Mouse (Mus musculus) liver, embryonic 15.5 days (tissue): ENCODE measurements around the gene Rhbdl2. TPM values are rescaled to one million over a fixed set of nuclear protein-coding genes. Genes with fewer than 3 reads are reported as not detected.

ENCODE experiments used
- ATAC-seq: fragments of 200-750 bp; cut with Nextera tagmentation; 2 replicates; pipeline ENCODE4 v1.8.0; 2017; ENCODE audit warnings: moderate number of reproducible peaks, mild to moderate bottlenecking, moderate library complexity; ENCODE audit not compliant: insufficient read depth
- H3K27ac ChIP-seq: fragments of 300-500 bp; sonication (generic); replicated peaks from 2 replicates; pipeline ENCODE4 v1.5.1; 2015; ENCODE audit warnings: mild to moderate bottlenecking, inconsistent platforms
- H3K27me3 ChIP-seq: fragments of 300-500 bp; sonication (generic); 2 replicates; pipeline ENCODE4 v1.6.1; 2015; ENCODE audit warnings: mild to moderate bottlenecking, inconsistent platforms
- H3K36me3 ChIP-seq: fragments of 300-500 bp; sonication (generic); replicated peaks from 2 replicates; pipeline ENCODE4 v1.6.1; 2015; ENCODE audit warnings: moderate library complexity, mild to moderate bottlenecking, inconsistent platforms
- H3K4me1 ChIP-seq: fragments of 300-500 bp; sonication (generic); replicated peaks from 2 replicates; pipeline ENCODE4 v1.6.1; 2015; ENCODE audit warnings: inconsistent platforms
- H3K4me2 ChIP-seq: fragments of 300-500 bp; sonication (generic); 2 replicates; pipeline ENCODE4 v1.6.1; 2015; ENCODE audit warnings: moderate library complexity, mild to moderate bottlenecking, inconsistent platforms
- H3K4me3 ChIP-seq: fragments of 300-500 bp; sonication (generic); replicated peaks from 2 replicates; pipeline ENCODE4 v1.5.1; 2015; ENCODE audit warnings: mild to moderate bottlenecking, inconsistent platforms
- H3K9ac ChIP-seq: fragments of 300-500 bp; sonication (generic); 2 replicates; pipeline ENCODE4 v1.6.1; 2015; ENCODE audit warnings: moderate library complexity, mild to moderate bottlenecking, inconsistent platforms
- H3K9me3 ChIP-seq: fragments of 300-500 bp; sonication (generic); replicated peaks from 2 replicates; pipeline ENCODE4 v1.6.1; 2016; ENCODE audit warnings: inconsistent platforms
- WGBS: fragments of 180-500 bp; shearing (Covaris S2); methylation state at CpG from one replicate; pipeline ENCODE4 v1.1.7; 2015; ENCODE audit warnings: mixed read lengths; ENCODE audit not compliant: insufficient replicate concordance; 5-methylcytosine and 5-hydroxymethylcytosine counted together
- polyA plus RNA-seq: library from polyadenylated mRNA; unstranded; fragments of >200 nt; fragmentation: Nextera tagmentation; extraction: Ambion mirVana; gene quantifications from 2 replicates; pipeline ENCODE4 v1.2.1, GENCODE M21; 2015

The Rhbdl2 gene
- not detected in 2 replicates for polyA plus RNA-seq

DNA sequence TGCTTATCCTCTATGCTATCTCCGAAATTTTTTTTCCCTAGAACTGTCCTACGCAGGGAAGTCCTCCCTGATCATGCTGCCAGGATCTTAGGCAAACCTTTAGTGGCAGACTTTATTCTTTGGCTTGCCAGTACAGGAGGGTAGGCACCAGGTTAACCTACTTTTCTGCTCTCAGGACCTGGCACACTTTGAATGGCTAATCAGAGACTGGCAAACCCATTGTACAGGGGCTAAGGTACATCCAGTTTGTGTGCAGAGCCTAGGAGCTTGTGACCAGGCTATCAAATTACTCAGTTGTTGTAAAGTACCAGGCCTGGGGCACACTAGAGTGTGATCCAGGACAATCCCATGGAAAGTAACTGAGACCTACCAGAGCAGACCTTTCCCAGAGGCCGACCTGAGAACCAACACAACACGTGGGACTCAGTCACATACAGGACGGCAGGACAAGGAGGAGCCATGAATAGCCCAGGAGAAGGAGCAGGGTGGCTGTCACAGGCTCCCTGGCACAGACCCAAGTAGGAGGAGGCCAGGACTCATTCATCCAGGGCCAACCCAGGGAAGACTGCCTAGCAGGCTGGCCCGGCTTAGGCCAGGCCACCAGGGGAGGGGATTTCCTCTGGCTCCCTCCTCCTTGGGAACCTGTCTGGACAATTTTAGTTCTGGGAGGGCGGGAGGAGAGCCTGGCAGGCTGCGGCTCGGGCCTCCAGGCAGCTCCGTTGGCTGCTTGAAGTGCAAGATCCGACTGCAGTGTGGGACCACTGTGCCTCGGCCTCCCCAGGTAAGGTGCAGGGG is at the start of gene Rhbdl2:
TSS of gene Rhbdl2 (plus strand) at position 684 of the 795 bp plus-strand sequence.
- no peak for ATAC-seq
- WGBS, result 41% methylated on average over 12 of the region's 12 CpGs
- Histone ChIP-seq H3K4me2 (no peak within 1 kb of the TSS), H3K4me3 (no peak within 1 kb of the TSS), H3K4me1 (no peaks in the 10 kb centered on the region), H3K9me3 (no peaks in the 10 kb centered on the region), H3K9ac (no peak within 1 kb of the TSS), H3K27ac (no peak within 1 kb of the TSS), H3K27me3 (no peaks in the 10 kb centered on the region), H3K36me3 (no peaks in the 10 kb centered on the region)

DNA sequence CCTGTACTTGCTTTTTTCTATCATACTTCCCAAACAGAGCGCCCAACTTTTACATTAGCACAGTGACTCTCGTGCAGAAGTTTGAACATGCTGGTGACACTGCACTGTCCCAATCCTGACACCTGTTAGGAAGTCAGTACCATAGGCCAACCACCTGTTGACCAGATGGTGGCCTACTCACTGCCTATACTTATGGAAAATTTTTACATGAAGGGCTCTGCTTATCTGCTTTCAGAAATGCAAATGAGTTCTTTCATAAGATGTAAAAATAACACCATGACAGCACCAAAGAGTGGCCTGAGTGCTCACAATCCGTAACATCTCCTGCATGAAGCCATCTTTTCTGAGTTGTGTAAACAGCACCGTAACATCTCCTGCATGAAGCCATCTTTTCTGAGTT is 49.0 kb upstream of the Rhbdl2 start:
- Histone ChIP-seq H3K36me3 (peaks cover 73% of the 10 kb centered on the region), H3K4me3 (no peak overlapping the region), H3K27me3 (no peaks in the 10 kb centered on the region), H3K4me2 (no peak overlapping the region), H3K9me3 (no peaks in the 10 kb centered on the region), H3K27ac (no peak overlapping the region), H3K4me1 (0 out of 2 replicates have a peak, but pooled peaks cover 6% of the 10 kb centered on the region), H3K9ac (no peak overlapping the region)
- 89% methylated on average over 4 of the region's 4 CpGs for WGBS
- no peak for ATAC-seq

DNA sequence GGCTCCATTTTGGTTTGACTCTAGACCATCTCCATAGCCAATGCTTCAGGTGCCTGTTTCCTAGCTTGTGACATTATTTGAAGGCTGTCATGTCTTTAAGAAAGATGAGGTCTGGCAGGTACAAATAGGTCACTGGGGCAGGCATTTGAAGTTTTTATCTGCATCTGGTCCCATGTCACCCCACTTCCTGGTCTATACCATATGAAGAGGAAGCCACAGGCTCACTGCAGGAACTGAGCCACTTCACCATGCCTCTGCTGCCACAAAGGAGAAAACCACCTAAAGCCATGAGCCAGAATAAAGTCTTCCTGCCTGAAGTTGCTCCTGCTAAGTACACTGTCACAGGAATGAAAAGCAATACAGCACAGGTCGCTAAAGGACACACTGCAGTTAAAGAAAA is 44.8 kb upstream of the Rhbdl2 start:
- Histone ChIP-seq H3K4me2 (no peak overlapping the region), H3K9me3 (no peaks in the 10 kb centered on the region), H3K9ac (no peak overlapping the region), H3K27ac (no peak overlapping the region), H3K4me3 (no peak overlapping the region), H3K27me3 (no peaks in the 10 kb centered on the region), H3K4me1 (peaks cover 23% of the 10 kb centered on the region; the same call in 1 of the 2 replicates), H3K36me3 (peaks cover 47% of the 10 kb centered on the region)
- 34% methylated on average over 1 of the region's 1 CpGs for WGBS
- no peak for ATAC-seq

DNA sequence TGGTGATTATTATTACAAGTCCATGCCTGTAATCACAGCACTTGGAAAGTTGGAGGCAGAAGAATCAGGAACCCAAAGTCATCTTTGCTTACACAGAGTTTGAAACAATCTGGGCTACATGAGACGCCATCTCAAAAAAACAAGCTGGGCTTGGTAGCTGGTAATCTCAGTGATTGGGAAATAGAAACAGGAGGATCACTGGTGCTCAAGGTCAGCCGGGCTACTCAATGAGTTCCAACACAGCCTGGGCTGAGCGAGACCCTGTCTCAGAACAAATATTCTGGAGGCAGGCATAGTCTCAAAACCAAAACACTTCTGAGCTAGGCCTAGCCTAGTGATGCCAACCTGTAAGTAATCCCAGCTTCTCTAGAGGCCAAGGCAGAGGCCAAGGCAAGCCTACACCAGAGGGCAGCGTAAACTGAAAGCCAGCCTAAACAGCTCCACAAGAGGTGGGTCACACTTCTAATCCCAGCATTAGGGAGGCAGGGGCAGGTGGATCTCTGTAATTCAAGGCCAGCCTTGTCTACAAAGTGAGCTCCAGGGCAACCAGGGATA is 42.4 kb upstream of the Rhbdl2 start:
- no peak overlapping the region for H3K4me3 ChIP-seq
- no peaks in the 10 kb centered on the region for H3K9me3 ChIP-seq
- H3K9ac ChIP-seq, result no peak overlapping the region
- peaks cover 25% of the 10 kb centered on the region for H3K36me3 ChIP-seq
- no peak overlapping the region for H3K4me2 ChIP-seq
- ATAC-seq, result no peak
- peaks cover 41% of the 10 kb centered on the region for H3K4me1 ChIP-seq
- WGBS, result 87% methylated on average over 4 of the region's 4 CpGs
- H3K27me3 ChIP-seq, result no peaks in the 10 kb centered on the region; the same call in 1 of the 2 replicates
- H3K27ac ChIP-seq, result no peak overlapping the region

DNA sequence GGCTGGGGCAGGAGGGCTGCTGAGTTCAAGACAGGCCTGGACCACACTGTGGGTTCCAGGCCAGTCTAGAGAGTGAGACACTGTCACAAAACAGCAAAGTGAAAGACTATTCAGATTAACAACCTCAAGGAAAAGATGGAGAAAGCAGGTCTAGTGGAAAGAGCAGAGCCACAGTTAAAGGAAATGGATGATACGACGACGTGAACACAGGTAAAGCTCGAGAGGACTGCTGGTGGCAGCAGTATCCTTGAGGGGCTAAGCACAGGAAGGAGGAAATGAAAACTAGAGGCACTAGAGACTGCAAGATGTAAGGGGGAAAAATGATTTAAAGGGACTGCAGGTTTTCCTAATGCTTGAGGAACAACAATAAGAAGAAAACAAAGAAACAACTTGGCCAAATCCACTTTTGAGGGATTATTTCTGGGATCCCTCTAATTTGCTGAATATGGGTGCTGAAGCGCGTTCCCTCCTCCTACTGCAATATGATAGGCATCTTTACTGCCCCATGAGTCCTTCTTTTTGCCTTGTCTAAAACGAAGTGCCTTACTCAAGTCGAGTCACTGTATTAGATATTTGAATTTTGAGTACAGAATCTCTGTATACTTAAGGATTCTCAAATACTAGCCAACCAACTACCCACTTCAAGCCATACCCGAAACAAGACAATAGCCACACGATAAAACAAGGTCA is 38.8 kb upstream of the Rhbdl2 start:
- H3K27ac ChIP-seq, result peak overlapping the region; percentile 89
- H3K4me3 ChIP-seq, result peak overlapping the region; percentile 98
- ATAC-seq, result no peak
- peaks cover 10% of the 10 kb centered on the region for H3K27me3 ChIP-seq
- no peaks in the 10 kb centered on the region for H3K9me3 ChIP-seq
- peak overlapping the region; percentile 93 for H3K9ac ChIP-seq
- peak overlapping the region; percentile 95 for H3K4me2 ChIP-seq
- peaks cover 41% of the 10 kb centered on the region for H3K4me1 ChIP-seq
- WGBS, result 3% methylated on average over 10 of the region's 10 CpGs
- H3K36me3 ChIP-seq, result no peaks in the 10 kb centered on the region

DNA sequence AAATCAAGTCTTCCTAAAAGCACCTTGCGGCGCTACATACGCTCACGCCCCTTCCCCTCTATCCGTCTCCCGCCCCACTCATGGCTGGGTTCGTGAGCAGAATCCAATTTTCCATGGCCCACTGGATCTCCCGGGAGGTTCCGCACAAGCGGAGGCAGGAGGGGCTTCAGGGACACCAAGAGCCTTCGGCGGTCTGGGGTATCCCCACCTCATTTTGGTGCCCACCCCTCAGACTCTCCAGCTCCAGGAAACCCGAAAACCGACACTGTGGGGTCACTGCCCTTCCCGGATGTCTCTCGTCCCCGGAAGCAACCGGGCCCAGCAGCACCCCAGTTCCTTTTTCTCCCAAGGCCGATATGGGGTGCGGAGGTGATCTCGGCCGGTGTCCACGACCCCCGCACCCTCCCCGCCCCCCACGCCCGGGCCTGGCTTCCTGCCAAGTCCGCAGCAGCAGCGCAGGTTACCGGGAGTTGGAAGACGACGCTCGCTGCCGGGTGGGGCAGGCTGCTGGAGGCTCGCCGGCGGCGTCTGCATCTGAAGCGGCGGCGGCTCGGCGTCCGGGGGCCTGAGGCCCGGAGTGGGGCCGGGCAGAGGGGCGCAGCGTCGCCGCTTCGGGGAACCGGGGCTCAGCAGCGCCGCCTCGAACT is 38.1 kb upstream of the Rhbdl2 start:
- Histone ChIP-seq H3K9ac (peak overlapping the region; percentile 93), H3K4me1 (peaks cover 41% of the 10 kb centered on the region), H3K4me2 (peak overlapping the region; percentile 95), H3K36me3 (no peaks in the 10 kb centered on the region), H3K9me3 (no peaks in the 10 kb centered on the region), H3K4me3 (peak overlapping the region; percentile 98), H3K27me3 (peaks cover 10% of the 10 kb centered on the region), H3K27ac (peak overlapping the region; percentile 89)
- ATAC-seq, result peak; percentile 80
- WGBS, result under 1% methylated on average over 55 of the region's 55 CpGs

DNA sequence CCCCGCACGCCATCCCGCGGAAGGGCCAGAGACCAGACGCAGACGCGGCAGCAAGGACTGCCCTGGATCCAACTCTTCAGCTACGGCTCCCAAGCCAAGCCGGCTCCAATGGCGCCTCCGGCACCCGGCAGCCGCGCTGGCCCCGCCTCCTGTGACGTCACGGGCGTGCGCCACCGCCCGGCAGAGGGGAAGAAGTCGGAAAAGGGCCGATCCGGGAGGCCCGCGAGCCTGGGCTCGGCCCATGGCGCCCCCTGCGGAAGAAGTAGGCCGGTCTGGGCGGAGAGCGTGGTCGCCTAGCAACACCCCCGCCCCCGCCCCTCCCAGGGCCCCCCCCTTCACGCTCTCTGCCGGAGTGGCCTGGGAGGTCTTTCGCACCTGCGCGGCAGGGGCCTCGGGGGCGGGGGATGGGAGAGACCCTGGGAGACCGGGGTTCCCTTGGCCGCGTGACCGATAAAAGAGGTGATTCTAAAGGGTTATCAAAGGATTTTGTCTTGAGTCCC is 37.5 kb upstream of the Rhbdl2 start, which contains the start of gene Akirin1:
TSS of gene Akirin1 (minus strand) at position 194 of the 500 bp plus-strand sequence.
- Histone ChIP-seq H3K9me3 (no peaks in the 10 kb centered on the region), H3K4me1 (peaks cover 39% of the 10 kb centered on the region), H3K27ac (peak within 1 kb of the TSS; percentile 89), H3K4me2 (peak within 1 kb of the TSS; percentile 95), H3K27me3 (peaks cover 10% of the 10 kb centered on the region), H3K36me3 (no peaks in the 10 kb centered on the region), H3K9ac (peak within 1 kb of the TSS; percentile 93), H3K4me3 (peak within 1 kb of the TSS; percentile 98)
- under 1% methylated on average over 46 of the region's 46 CpGs for WGBS
- ATAC-seq, result peak; percentile 96

DNA sequence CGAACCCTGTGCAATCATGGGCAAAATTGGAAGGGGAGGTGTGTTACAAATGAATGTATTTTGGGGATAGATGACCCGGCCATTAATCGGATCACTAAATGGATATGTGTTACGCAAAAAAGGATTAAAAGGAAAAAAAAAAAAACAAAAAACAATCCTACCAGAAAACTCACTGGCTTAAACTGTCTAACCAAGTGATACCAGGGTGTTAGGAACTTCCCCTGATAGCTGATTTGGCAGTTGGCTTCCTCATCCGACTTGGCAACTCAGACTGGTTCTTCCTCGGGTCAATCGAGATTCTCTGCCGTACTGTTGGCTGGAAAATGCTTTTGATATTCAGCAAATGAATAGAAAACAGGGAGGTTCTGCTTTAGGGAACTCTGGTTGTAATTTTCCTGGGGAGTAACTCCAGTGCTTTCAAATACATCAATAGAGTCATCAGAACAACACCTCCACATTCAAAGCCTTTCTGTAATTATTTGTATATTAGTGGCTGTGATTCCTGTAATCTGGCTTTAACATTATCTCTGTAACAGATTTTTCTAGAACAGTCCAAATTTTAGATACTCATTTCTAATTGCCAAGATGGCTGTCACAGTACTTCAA is 36.9 kb upstream of the Rhbdl2 start:
- no peaks in the 10 kb centered on the region for H3K9me3 ChIP-seq
- peak overlapping the region; percentile 98 for H3K4me3 ChIP-seq
- no peak for ATAC-seq
- peak overlapping the region; percentile 95 for H3K4me2 ChIP-seq
- H3K9ac ChIP-seq, result peak overlapping the region; percentile 93
- no peaks in the 10 kb centered on the region for H3K36me3 ChIP-seq
- H3K4me1 ChIP-seq, result peaks cover 36% of the 10 kb centered on the region
- H3K27me3 ChIP-seq, result peaks cover 10% of the 10 kb centered on the region
- 1% methylated on average over 8 of the region's 8 CpGs for WGBS
- H3K27ac ChIP-seq, result 0 out of 2 replicates have a peak overlapping the region, but pooled peaks have one; percentile 33

DNA sequence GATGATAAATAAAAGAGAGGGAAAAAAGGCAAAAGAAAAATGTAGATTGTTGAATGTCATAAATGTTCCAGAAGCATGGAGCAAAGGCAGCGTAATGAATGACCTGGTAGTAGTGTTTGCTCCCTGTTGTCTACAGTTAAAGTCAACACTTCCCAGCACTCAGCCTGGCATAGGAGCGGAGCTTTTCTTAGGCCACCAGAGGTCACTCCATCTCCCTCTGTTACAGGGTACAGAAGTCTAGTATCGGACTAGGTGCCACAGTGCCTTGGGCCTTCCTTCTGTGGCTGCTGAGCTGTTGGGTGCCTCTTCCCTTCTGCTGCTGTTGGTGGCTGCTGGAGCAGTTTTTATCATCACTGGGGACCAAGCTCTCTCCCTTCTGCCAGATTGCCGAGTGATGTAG is 29.4 kb upstream of the Rhbdl2 start:
- H3K36me3 ChIP-seq, result no peaks in the 10 kb centered on the region

DNA sequence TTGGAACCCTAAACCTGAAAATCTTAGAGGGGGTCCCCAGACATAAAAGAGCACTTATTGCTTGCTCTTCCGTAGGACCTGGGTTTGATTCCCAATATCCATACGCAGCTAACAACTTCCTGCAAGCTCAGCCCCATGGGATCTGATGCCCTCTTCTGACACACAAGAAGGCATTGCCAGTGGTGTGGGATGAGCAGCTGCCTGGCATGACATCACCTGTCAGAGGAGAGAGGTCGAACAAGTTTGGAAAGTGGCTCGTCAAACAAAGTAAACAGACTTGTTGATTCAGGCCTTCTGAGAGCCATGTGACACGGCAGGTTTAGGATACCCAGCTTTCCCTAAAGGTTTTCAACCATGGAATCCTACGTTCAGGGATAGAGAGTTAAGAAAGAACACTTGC is 22.6 kb upstream of the Rhbdl2 start:
- Histone ChIP-seq H3K9ac (no peak overlapping the region), H3K27me3 (no peaks in the 10 kb centered on the region), H3K4me2 (no peak overlapping the region), H3K4me1 (no peaks in the 10 kb centered on the region), H3K27ac (no peak overlapping the region), H3K4me3 (no peak overlapping the region), H3K36me3 (no peaks in the 10 kb centered on the region), H3K9me3 (no peaks in the 10 kb centered on the region)
- WGBS, result 56% methylated on average over 6 of the region's 6 CpGs
- ATAC-seq, result no peak

More for the DNA sequence above, 29.4 kb upstream of the Rhbdl2 start:
- H3K9me3 ChIP-seq, result no peaks in the 10 kb centered on the region
- H3K27me3 ChIP-seq, result no peaks in the 10 kb centered on the region
- H3K27ac ChIP-seq, result no peak overlapping the region
- 51% methylated on average over 4 of the region's 4 CpGs for WGBS
- no peak overlapping the region for H3K4me3 ChIP-seq
- H3K4me2 ChIP-seq, result no peak overlapping the region
- no peaks in the 10 kb centered on the region for H3K4me1 ChIP-seq
- no peak for ATAC-seq
- H3K9ac ChIP-seq, result no peak overlapping the region
